Mouse (Mus musculus): Measurements from ENCODE around the gene Fam173b.

The Fam173b gene

DNA sequence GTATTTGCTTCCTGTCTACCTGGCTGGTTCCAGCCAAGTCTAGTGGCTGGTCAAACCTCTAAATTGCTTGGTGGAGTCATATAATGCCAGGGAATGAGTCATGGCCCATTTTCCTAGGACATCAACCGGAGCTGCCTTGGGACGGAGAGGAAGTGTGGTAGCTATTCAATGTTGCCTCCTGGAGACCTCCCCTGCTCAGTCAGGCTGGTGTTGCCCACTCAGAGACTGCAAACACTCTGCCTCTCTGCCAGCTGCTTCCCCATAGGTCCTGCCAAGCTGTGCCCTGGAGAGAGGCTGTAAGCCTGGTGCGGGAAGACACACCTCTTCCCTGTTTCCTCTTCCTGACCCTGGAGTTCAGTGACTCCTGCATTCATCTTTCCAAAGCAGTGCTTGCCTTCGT is 30.8 kb downstream of the Fam173b start:
- no peak for DNase-seq (ENCODE audit: extremely low read depth, low read depth)

GRCm38 (mm10) chr15:31634582-31634981 is 32.9 kb downstream of the Fam173b start:
- no peak for DNase-seq (ENCODE audit: extremely low read depth, low read depth)

DNA sequence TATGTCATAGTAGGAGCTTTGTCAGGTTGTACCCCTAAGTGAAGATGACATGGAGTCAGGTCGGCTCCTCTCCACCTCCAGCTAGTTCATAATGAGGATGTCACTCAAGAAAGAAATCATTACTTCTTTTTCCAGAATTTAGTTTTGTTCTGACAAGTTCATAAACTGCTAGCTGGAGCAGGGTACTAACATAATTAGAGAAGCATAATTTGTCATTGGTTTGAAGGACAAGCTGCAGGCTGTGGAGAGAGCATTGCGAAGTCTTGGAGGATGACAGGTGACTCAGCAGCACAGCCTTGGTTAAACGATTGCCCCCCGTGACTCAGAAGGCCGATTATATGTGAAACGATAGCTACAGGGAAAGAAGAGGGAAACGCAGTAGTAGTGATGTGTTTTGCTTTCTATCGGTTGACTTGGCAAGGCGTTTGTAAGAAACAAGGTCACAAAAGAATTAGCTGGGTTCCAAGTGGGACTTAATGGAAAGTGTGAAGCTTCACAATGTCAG is 34.5 kb downstream of the Fam173b start:
- DNase-seq (ENCODE audit: extremely low read depth, low read depth), result no peak

GRCm38 (mm10) chr15:31647225-31647624 is 45.6 kb downstream of the Fam173b start:
- no peak for DNase-seq (ENCODE audit: extremely low read depth, low read depth)

- DNase-seq (ENCODE audit: extremely low read depth, low read depth), result no peak
These were observed 46.4 kb downstream of the Fam173b start for GRCm38 (mm10) chr15:31647851-31648569.

GRCm38 (mm10) chr15:31649691-31650090 is 48.0 kb downstream of the Fam173b start:
- DNase-seq (ENCODE audit: extremely low read depth, low read depth), result no peak

- no peak for DNase-seq (ENCODE audit: extremely low read depth, low read depth)
These were observed 49.2 kb downstream of the Fam173b start for GRCm38 (mm10) chr15:31650821-31651220.

DNA sequence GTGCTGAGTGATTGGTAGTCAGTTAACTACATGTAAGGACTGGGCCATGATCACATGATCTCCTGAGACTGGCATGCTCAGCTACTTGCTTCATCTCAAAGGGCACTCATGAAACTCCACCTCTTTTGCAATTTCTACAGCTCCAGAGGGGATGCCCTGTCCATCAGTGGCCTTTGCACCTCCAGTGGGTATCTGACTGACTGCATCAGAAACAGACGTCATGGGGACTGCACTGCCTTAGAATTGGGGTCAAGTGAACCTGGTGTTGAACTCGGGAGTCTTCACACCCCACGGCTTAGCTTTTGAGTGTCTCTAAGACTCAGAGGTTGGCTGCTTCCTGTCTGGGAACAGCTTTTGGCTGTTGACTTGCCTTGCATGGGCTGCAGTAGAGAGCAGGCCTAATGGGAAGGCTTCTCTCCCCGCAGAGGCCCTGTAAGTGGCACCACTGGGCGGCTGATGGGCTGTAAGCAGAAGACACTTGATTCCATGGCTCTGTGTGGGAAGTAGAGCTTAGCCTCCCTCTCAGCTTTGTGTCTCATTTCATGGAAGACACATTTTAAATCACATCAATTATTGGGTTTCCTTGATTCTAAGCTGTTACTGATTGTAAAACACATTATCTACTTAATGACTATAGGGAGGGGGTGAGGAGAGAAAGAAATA is 58.6 kb downstream of the Fam173b start:
- DNase-seq (ENCODE audit: extremely low read depth, low read depth), result no peak

DNA sequence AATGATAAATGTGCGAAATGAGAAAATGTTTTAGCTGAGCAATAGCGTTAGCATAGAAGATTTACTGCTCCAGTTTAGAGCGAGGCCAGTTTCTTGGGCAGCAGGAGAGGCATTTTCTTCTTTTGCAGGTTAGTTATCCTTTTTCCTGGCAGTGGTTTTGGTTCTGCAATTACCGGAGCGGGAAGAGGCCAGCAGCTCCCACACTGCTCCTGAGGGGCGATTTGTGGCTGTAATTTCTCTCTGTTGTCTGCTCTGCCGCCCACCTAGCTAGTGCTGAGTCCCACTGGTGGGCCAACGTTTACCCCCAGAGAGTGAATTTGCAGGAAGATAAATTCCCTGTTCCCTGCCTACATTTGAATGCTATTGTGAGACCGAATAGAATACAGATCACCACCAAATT is 59.2 kb downstream of the Fam173b start:
- no peak for DNase-seq (ENCODE audit: extremely low read depth, low read depth)

DNA sequence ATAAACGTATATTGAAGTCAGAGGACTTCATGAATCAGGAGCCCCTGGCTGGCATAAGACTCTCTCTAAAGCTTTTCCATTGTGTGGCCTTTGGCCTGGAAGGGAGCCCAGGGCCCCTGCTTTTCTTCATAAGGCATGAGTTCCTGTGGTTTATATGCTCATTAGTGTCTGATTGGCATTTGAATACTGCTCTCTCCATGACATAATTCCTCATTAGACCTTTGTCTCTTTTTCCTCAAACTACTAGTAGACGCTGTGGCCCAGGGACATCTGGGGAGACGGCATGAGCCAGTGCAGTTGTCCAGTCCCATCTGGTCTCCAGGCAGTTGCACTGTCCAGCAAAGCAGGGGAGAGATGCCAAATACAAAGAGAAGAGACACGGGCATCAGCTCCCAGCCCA is 60.1 kb downstream of the Fam173b start:
- DNase-seq (ENCODE audit: extremely low read depth, low read depth), result no peak

DNA sequence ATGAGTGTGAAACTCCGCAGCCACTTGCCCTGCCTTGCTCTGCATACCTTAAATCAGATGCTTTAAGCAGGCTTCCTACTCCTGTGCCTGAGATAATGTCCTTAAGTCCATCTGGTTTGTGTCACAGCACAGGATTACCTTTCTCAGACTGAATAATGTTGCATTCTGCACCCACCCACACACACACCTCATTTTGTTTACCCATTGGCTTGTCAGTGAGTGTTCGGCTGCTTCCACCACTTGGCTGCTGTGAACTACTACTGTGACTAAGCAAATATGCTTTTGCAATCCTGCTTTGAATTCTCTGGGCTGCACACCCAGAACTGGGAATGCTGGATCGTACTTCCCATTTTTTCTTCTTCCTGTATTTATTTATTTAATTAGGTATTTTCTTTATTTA is 61.4 kb downstream of the Fam173b start:
- no peak for DNase-seq (ENCODE audit: extremely low read depth, low read depth)
